Mouse (Mus musculus) small intestine, adult 2 months (tissue): ENCODE measurements around the gene Bspry. TPM values are rescaled to one million over a fixed set of nuclear protein-coding genes. Genes with fewer than 3 reads are reported as not detected.
A peak's percentile ranks its signal among the peaks of the same experiment; 100 is the strongest.

Experiments used
- H3K27ac ChIP-seq: fragments of 200-500 bp; 2 replicates; pipeline ENCODE4 v1.5.1; 2012; ENCODE audit warnings: low read depth, low read length, control low read depth, inconsistent platforms; ENCODE audit not compliant: insufficient read depth
- H3K27me3 ChIP-seq: fragments of 200-500 bp; 2 replicates; pipeline ENCODE4 v1.6.1; 2012; ENCODE audit warnings: mild to moderate bottlenecking, moderate library complexity, low read length, inconsistent platforms; ENCODE audit not compliant: control insufficient read depth, insufficient read depth
- H3K36me3 ChIP-seq: fragments of 200-500 bp; 2 replicates; pipeline ENCODE4 v1.6.1; 2012; ENCODE audit warnings: mild to moderate bottlenecking, low read length, control low read depth, inconsistent platforms; ENCODE audit not compliant: control insufficient read depth, insufficient read depth
- H3K4me1 ChIP-seq: fragments of 200-500 bp; 2 replicates; pipeline ENCODE4 v1.6.1; 2012; ENCODE audit warnings: low read length, inconsistent platforms, mixed read lengths; ENCODE audit not compliant: control insufficient read depth, insufficient read depth, insufficient read length
- H3K4me3 ChIP-seq: fragments of 200-500 bp; 2 replicates; pipeline ENCODE4 v1.5.1; 2012; ENCODE audit warnings: low read depth, mild to moderate bottlenecking, control low read depth, inconsistent platforms, low read length, moderate library complexity
- CTCF ChIP-seq: fragments of 200-500 bp; IDR thresholded peaks from 2 replicates; pipeline ENCODE4 v1.5.1; 2012; ENCODE audit warnings: low read depth, mild to moderate bottlenecking, control low read depth, inconsistent platforms, low read length, moderate library complexity, mixed read lengths; ENCODE audit not compliant: insufficient replicate concordance, insufficient read length; ENCODE audit errors: extremely low read depth
- POLR2A ChIP-seq: fragments of 200-500 bp; IDR thresholded peaks from 2 replicates; pipeline ENCODE4 v1.6.1; 2012; ENCODE audit warnings: low read depth, mild to moderate bottlenecking, control low read depth, inconsistent platforms, low read length, moderate library complexity
- WGBS: fragments of 180-500 bp; shearing (Covaris S2); methylation state at CpG from one replicate; pipeline ENCODE4 v1.1.7; 2018; 5-methylcytosine and 5-hydroxymethylcytosine counted together
- polyA plus RNA-seq: library from polyadenylated mRNA; depleted of rRNA; stranded (reverse); fragments of >200 nt; gene quantifications from 2 replicates; pipeline ENCODE4 v1.2.3, GENCODE M21; 2012

Gene Bspry
- polyA plus RNA-seq, 1 experiment: 104 TPM

GRCm38 (mm10) chr4:62519849-62520233 lies 40.0 kb downstream of the Bspry start, which contains the start of gene Alad:
Gene Alad (minus strand): TSS chr4:62519918.
- H3K36me3 ChIP-seq: no peaks in the 10 kb centered on the region
- H3K27ac ChIP-seq: peak within 1 kb of the TSS; percentile 85
- H3K4me3 ChIP-seq: peak within 1 kb of the TSS; percentile 91
- H3K27me3 ChIP-seq: no peaks in the 10 kb centered on the region
- WGBS: under 1% methylated on average over 37 of the region's 37 CpGs
- H3K4me1 ChIP-seq: peaks cover 22% of the 10 kb centered on the region
- TF ChIP-seq POLR2A: peak; percentile 87; the same call in 1 of the 2 replicates
- TF ChIP-seq CTCF: no peak

DNA sequence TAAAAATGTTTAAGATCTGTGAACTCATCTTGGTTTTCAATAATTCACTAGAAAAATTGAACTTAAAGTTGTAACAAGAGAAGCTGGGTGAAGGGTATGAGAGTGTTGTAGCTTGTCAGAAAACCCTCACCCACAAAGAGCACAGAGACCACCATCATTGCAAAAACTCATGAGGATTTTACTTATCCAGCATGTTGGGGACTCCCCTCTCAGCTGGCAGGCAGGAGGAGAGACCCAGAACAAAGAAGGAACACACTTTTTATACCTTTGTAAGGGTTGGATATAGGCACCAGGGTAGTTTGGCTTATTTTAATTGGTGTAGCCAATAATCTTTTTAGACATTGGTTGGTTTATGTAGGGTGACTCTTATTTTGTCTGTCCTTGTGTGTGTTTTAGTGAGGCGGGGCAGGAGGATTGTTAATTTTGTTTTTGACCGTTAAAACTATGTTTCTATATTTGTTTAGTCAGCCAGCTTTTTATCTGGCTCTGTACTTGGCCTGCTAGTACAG lies 41.1 kb downstream of the Bspry start:
- H3K36me3 ChIP-seq: no peaks in the 10 kb centered on the region
- H3K4me1 ChIP-seq: peaks cover 16% of the 10 kb centered on the region
- WGBS: 57% methylated on average over 2 of the region's 2 CpGs
- no peaks in the 10 kb centered on the region for H3K27me3 ChIP-seq
- no peak overlapping the region for H3K4me3 ChIP-seq
- H3K27ac ChIP-seq: no peak overlapping the region
- TF ChIP-seq CTCF (no peak), POLR2A (no peak)

DNA sequence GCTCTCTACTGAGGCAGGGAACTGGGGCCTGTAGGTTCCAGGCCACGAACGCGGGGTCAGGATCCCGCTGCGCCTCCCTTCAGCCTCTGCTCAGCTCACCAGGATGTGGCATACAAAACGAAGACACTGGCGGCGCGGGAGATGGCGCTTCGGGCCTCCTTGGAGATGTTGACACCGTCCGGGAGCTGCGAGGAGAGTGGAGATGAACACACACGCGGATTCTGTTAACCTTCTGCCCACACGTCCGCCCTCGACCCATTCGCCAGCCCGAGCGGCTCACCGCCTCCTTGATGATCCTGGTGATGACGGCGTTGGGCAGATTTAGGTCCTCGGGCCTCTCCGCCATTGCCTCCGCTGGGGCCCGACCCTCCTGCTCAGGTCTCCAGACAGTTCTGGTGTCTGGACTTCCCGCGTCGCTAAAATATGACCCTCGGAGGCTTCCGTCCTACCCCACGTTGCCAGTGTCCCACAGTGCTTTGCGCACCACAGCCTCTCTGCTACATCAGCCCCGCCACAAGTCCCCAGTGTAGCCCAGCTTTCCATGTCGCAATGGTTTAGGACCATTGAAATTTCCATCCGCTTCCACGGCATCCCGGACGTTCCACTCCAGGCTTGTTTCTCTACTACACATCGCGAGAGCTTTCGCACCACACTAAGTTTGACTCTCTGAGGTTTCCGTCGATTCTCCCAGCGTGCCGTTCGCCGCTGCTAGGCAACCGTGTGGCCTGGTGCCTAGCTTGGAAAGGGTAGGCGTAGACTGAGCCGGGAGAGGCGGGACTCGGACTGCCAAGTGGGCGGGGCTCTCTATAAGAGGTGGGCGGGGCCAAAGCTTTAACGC lies 45.0 kb downstream of the Bspry start, which contains the start of the genes Pole3 and 4933430I17Rik:
Gene Pole3 (minus strand): TSS at position 418 of the 838 bp plus-strand sequence.
Gene 4933430I17Rik (plus strand): TSS at position 719 of the 838 bp plus-strand sequence.
- Histone ChIP-seq H3K27me3 (no peaks in the 10 kb centered on the region), H3K4me3 (peak within 1 kb of the TSS; percentile 95), H3K36me3 (no peaks in the 10 kb centered on the region), H3K27ac (peak within 1 kb of the TSS; percentile 94), H3K4me1 (peaks cover 3% of the 10 kb centered on the region; the same call in 1 of the 2 replicates)
- under 1% methylated on average over 59 of the region's 59 CpGs for WGBS
- 0 out of 2 replicates have a peak, but pooled peaks have one; percentile 17 for TF ChIP-seq POLR2A
- no peak for TF ChIP-seq CTCF

DNA sequence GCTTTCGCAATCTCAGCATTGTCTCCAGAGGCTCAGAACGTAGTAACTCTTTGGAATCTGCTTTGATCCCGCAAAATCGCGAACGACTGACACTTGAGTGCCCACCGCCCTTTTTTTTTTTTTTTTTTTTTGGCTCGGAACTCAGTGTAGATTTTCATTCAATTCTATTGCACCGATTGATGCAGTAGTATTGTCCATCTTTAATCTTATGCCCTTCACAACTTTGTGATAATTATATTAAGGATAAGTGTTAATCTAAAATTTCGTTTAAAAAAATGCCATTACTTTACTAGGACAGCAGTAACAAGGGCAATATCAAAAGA lies 45.6 kb downstream of the Bspry start:
- TF ChIP-seq POLR2A: no peak
- 0 out of 2 replicates have a peak, but pooled peaks have one; percentile 6 for TF ChIP-seq CTCF
- H3K27ac ChIP-seq: no peak overlapping the region
- peak overlapping the region; percentile 95 for H3K4me3 ChIP-seq
- H3K4me1 ChIP-seq: peaks cover 5% of the 10 kb centered on the region
- H3K36me3 ChIP-seq: no peaks in the 10 kb centered on the region
- WGBS: 2% methylated on average over 10 of the region's 10 CpGs
- no peaks in the 10 kb centered on the region for H3K27me3 ChIP-seq

GRCm38 (mm10) chr4:62526256-62526655 lies 46.4 kb downstream of the Bspry start:
- Histone ChIP-seq H3K27me3 (no peaks in the 10 kb centered on the region), H3K27ac (no peak overlapping the region), H3K4me1 (peaks cover 5% of the 10 kb centered on the region), H3K36me3 (no peaks in the 10 kb centered on the region), H3K4me3 (no peak overlapping the region)
- TF ChIP-seq CTCF: no peak
- no peak for TF ChIP-seq POLR2A
- 56% methylated on average over 2 of the region's 2 CpGs for WGBS

- H3K27ac ChIP-seq: no peak overlapping the region
- H3K4me3 ChIP-seq: no peak overlapping the region
- peaks cover 5% of the 10 kb centered on the region for H3K4me1 ChIP-seq
- H3K36me3 ChIP-seq: no peaks in the 10 kb centered on the region
- 82% methylated on average over 4 of the region's 4 CpGs for WGBS
- no peaks in the 10 kb centered on the region for H3K27me3 ChIP-seq
- no peak for TF ChIP-seq POLR2A
- no peak for TF ChIP-seq CTCF
These were observed 47.8 kb downstream of the Bspry start for GRCm38 (mm10) chr4:62527655-62528054.

DNA sequence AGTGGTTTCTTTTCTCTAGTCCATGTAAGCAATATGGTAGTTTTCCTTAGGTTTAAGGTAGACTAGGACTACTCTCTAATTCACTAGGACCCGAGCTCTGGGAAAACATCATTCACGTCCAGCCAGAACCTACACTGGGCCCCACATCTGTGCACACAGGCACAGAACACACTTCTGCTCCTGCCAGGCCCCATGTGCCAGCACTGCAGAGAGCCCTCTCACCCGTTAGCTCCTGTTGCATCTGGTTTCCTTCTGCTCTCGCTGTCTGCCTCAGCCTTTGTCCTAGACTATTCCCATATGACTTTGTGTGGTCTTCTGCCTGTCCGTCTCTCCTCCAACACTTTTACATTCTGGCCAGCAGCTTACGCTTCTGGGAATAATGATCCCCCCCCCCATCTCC lies 53.9 kb downstream of the Bspry start:
- WGBS: 89% methylated on average over 6 of the region's 6 CpGs
- H3K4me1 ChIP-seq: peaks cover 2% of the 10 kb centered on the region

More for the DNA sequence above, 53.9 kb downstream of the Bspry start:
- no peak for TF ChIP-seq CTCF
- TF ChIP-seq POLR2A: no peak
- Histone ChIP-seq H3K27ac (no peak overlapping the region), H3K4me3 (no peak overlapping the region), H3K27me3 (no peaks in the 10 kb centered on the region), H3K36me3 (no peaks in the 10 kb centered on the region)
